In genomic region chr4:133752449-133753374, GRCm38 (mm10) we compare ENCODE assay signal across 8 mouse cellular contexts. TPM values are rescaled to one million over a fixed set of nuclear protein-coding genes. Genes with fewer than 3 reads are reported as not detected.
DNase-seq lines count a peak whose midpoint lies in the region; ATAC-seq and TF ChIP-seq lines count a peak whose summit lies in the region.

No protein-coding gene starts in this region.

- peak; percentile 27 for DNase-seq in G1E (ENCODE audit: low spot score)
- DNase-seq in adrenal gland, postnatal 36 days = peak; percentile 48 to 68
- peak; percentile 80 for DNase-seq in forebrain, embryonic 11.5 days (ENCODE audit: low spot score)
- DNase-seq in hindbrain, embryonic 11.5 days (ENCODE audit: low spot score) = peak; percentile 67
- peak; percentile 37 to 44 for DNase-seq in left cerebral cortex, postnatal 14 days (ENCODE audit: low spot score in 2 of 2)
- DNase-seq in midbrain, embryonic 14.5 days = peak; percentile 70
- DNase-seq in spleen, postnatal 10 days (ENCODE audit: low spot score in 2 of 2) = peak; percentile 75 to 78

- no peak for ATAC-seq in G1E (ENCODE audit: extremely low read depth, insufficient number of reproducible peaks, low FRiP score, poor library complexity, severe bottlenecking)
- no peak for ATAC-seq in forebrain, embryonic 11.5 days (replicated peaks; ENCODE audit: low FRiP score)
- ATAC-seq in hindbrain, embryonic 11.5 days (ENCODE audit: low FRiP score) = no peak
- ATAC-seq in midbrain, embryonic 14.5 days (ENCODE audit: low FRiP score, low TSS enrichment) = no peak
- no peak for ATAC-seq in granulocyte monocyte progenitor cell, adult 5-6 weeks (replicated peaks; ENCODE audit: poor library complexity, severe bottlenecking)

- H3K4me2 ChIP-seq in forebrain, embryonic 11.5 days (ENCODE audit: low read depth, low read length, severe bottlenecking) = peak overlapping the region; percentile 79
- peak overlapping the region; percentile 87 for H3K4me2 ChIP-seq in hindbrain, embryonic 11.5 days (replicated peaks; ENCODE audit: low read depth, low read length)
- H3K4me2 ChIP-seq in midbrain, embryonic 14.5 days (ENCODE audit: low read length) = peak overlapping the region; percentile 97

- H3K27me3 ChIP-seq in G1E (ENCODE audit: insufficient read depth, low read length) = no peaks in the 10 kb centered on the region
- no peaks in the 10 kb centered on the region for H3K27me3 ChIP-seq in forebrain, embryonic 11.5 days (ENCODE audit: control insufficient read depth, insufficient read depth, low read length)
- H3K27me3 ChIP-seq in hindbrain, embryonic 11.5 days (ENCODE audit: control insufficient read depth, insufficient read depth, low read length) = no peaks in the 10 kb centered on the region
- no peaks in the 10 kb centered on the region for H3K27me3 ChIP-seq in midbrain, embryonic 14.5 days (ENCODE audit: control insufficient read depth, insufficient read depth, low read length)

- H3K36me3 ChIP-seq in G1E (replicated peaks) = peaks cover 36% of the 10 kb centered on the region
- no peaks in the 10 kb centered on the region; the same call in 1 of the 2 replicates for H3K36me3 ChIP-seq in forebrain, embryonic 11.5 days (ENCODE audit: control insufficient read depth, insufficient read depth, low read length)
- H3K36me3 ChIP-seq in hindbrain, embryonic 11.5 days (ENCODE audit: control insufficient read depth, insufficient read depth, low read length) = no peaks in the 10 kb centered on the region
- H3K36me3 ChIP-seq in midbrain, embryonic 14.5 days (ENCODE audit: control insufficient read depth, insufficient read depth, low read length) = peaks cover 3% of the 10 kb centered on the region; the same call in 1 of the 2 replicates

- peak overlapping the region; percentile 100 for H3K9ac ChIP-seq in forebrain, embryonic 11.5 days (ENCODE audit: low read length)
- H3K9ac ChIP-seq in hindbrain, embryonic 11.5 days (ENCODE audit: low read depth, low read length) = peak overlapping the region; percentile 100
- H3K9ac ChIP-seq in midbrain, embryonic 14.5 days (replicated peaks; ENCODE audit: low read length) = peak overlapping the region; percentile 100

- H3K27ac ChIP-seq in forebrain, embryonic 11.5 days (ENCODE audit: low read depth, low read length) = peak overlapping the region; percentile 99
- H3K27ac ChIP-seq in hindbrain, embryonic 11.5 days (ENCODE audit: low read depth, low read length) = peak overlapping the region; percentile 100
- H3K27ac ChIP-seq in midbrain, embryonic 14.5 days (replicated peaks; ENCODE audit: low read depth, low read length) = peak overlapping the region; percentile 100

- WGBS in forebrain, embryonic 11.5 days = under 1% methylated on average over 63 of the region's 121 CpGs
- WGBS in hindbrain, embryonic 11.5 days = 0% methylated on average over 47 of the region's 121 CpGs
- WGBS in midbrain, embryonic 14.5 days = under 1% methylated on average over 97 of the region's 121 CpGs

- H3K4me3 ChIP-seq in G1E (ENCODE audit: low read depth, low read length) = peak overlapping the region; percentile 80
- peak overlapping the region; percentile 100 for H3K4me3 ChIP-seq in forebrain, embryonic 11.5 days (ENCODE audit: low read depth, low read length)
- peak overlapping the region; percentile 100 for H3K4me3 ChIP-seq in hindbrain, embryonic 11.5 days (ENCODE audit: low read depth, low read length)
- H3K4me3 ChIP-seq in midbrain, embryonic 14.5 days (replicated peaks; ENCODE audit: low read depth, low read length) = peak overlapping the region; percentile 100

- no peak for TF ChIP-seq CTCF in G1E (IDR thresholded peaks at IDR 0.05; ENCODE audit: low read depth, low read length)

- H3K4me1 ChIP-seq in G1E (ENCODE audit: insufficient read depth, low read depth, low read length) = peaks cover 52% of the 10 kb centered on the region
- peaks cover 26% of the 10 kb centered on the region for H3K4me1 ChIP-seq in forebrain, embryonic 11.5 days (replicated peaks; ENCODE audit: control insufficient read depth, insufficient read depth, low read length)
- H3K4me1 ChIP-seq in hindbrain, embryonic 11.5 days (replicated peaks; ENCODE audit: control insufficient read depth, insufficient read depth, low read length) = peaks cover 10% of the 10 kb centered on the region; the same call in 1 of the 2 replicates
- H3K4me1 ChIP-seq in midbrain, embryonic 14.5 days (ENCODE audit: control insufficient read depth, insufficient read depth, low read length) = peaks cover 50% of the 10 kb centered on the region

- intact Hi-C loops in left cerebral cortex, postnatal 14 days (cut with DNase I) = no loop called here

- H3K9me3 ChIP-seq in G1E (replicated peaks) = no peaks in the 10 kb centered on the region
- H3K9me3 ChIP-seq in forebrain, embryonic 11.5 days (ENCODE audit: control insufficient read depth, low read length) = no peaks in the 10 kb centered on the region
- H3K9me3 ChIP-seq in hindbrain, embryonic 11.5 days (ENCODE audit: control insufficient read depth, low read length) = no peaks in the 10 kb centered on the region
- H3K9me3 ChIP-seq in midbrain, embryonic 14.5 days (ENCODE audit: control insufficient read depth, low read length) = no peaks in the 10 kb centered on the region

RNA-seq across cellular contexts. Expression of gene Arid1a, which starts 3.9 kb away (rescaled TPM):
- total RNA-seq in G1E (2014; fragmentation: Nextera tagmentation) (224 and 240 TPM in 2 replicates), G1E (2017) (21.4 and 22.2 TPM in 2 replicates)
- 124 and 205 TPM in 2 replicates for polyA plus RNA-seq in G1E (2012)
- total RNA-seq in adrenal gland, postnatal 36 days (2021) = 10 to 100 TPM; 51.8 to 54.7 TPM
- polyA plus RNA-seq in forebrain, embryonic 11.5 days (2014; fragmentation: Nextera tagmentation; extraction: Ambion mirVana) = 54.2 and 56.6 TPM in 2 replicates
- polyA plus RNA-seq in hindbrain, embryonic 11.5 days (2014; fragmentation: Nextera tagmentation; extraction: Ambion mirVana) = 40.8 and 51.6 TPM in 2 replicates
- total RNA-seq in left cerebral cortex, postnatal 14 days (2021) = 10 to 100 TPM; 74.1 to 75.8 TPM
- polyA plus RNA-seq in midbrain, embryonic 14.5 days (2014; fragmentation: Nextera tagmentation; extraction: Ambion mirVana) = 38.5 and 46.7 TPM in 2 replicates
- 125 and 153 TPM in 2 replicates for total RNA-seq in granulocyte monocyte progenitor cell, adult 5-6 weeks (2014; fragmentation: Nextera tagmentation)
- 26.6 and 33.2 TPM in 2 replicates for total RNA-seq in granulocyte monocyte progenitor cell, adult 5-6 weeks (2017)

Comparison
In these comparisons a context has a peak if more than half of its experiments do, and no peak if none do; other contexts are left out.
1. DNase-seq: peak in every context shown above with its lines; median percentile 80 in forebrain, embryonic 11.5 days; 76 in spleen, postnatal 10 days; 70 in midbrain, embryonic 14.5 days; 67 in hindbrain, embryonic 11.5 days; 58 in adrenal gland, postnatal 36 days; 40 in left cerebral cortex, postnatal 14 days; 27 in G1E.